Mouse (Mus musculus) brown adipose tissue, adult 24 weeks (tissue): Measurements from ENCODE around the gene Col6a4. TPM values are rescaled to one million over a fixed set of nuclear protein-coding genes. Genes with fewer than 3 reads are reported as not detected.

Experiments
- H3K27ac ChIP-seq: fragments of 200-500 bp; replicated peaks from 2 replicates; pipeline ENCODE4 v1.5.1; 2012; ENCODE audit warnings: low read depth, mild to moderate bottlenecking, low read length
- H3K4me1 ChIP-seq: fragments of 200-500 bp; 2 replicates; pipeline ENCODE4 v1.6.1; 2012; ENCODE audit warnings: low read length, mixed read lengths; ENCODE audit not compliant: control insufficient read depth, insufficient read depth, insufficient read length
- H3K4me3 ChIP-seq: fragments of 200-500 bp; 2 replicates; pipeline ENCODE4 v1.5.1; 2012; ENCODE audit warnings: low read depth, mild to moderate bottlenecking, low read length, moderate library complexity; ENCODE audit not compliant: insufficient read depth
- polyA plus RNA-seq: library from polyadenylated mRNA; stranded (reverse); fragments of >200 nt; gene quantifications from 2 replicates; pipeline ENCODE4 v1.2.4, GENCODE M21; 2012; ENCODE audit not compliant: missing spikeins, insufficient read depth, insufficient read length

Col6a4 gene
- not detected in 2 replicates for polyA plus RNA-seq

GRCm38 (mm10) chr9:106096683-106097082 is at the start of gene Col6a4:
Gene Col6a4 (minus strand): TSS chr9:106096783.
- Histone ChIP-seq H3K4me3 (no peak within 1 kb of the TSS), H3K27ac (no peak within 1 kb of the TSS), H3K4me1 (no peaks in the 10 kb centered on the region)

- Histone ChIP-seq H3K4me3 (no peak overlapping the region), H3K4me1 (no peaks in the 10 kb centered on the region; the same call in 1 of the 2 replicates), H3K27ac (no peak overlapping the region)
Measured at GRCm38 (mm10) chr9:106145582-106145981, 49.0 kb upstream of the Col6a4 start.

- no peaks in the 10 kb centered on the region; the same call in 1 of the 2 replicates for H3K4me1 ChIP-seq
- no peak overlapping the region for H3K4me3 ChIP-seq
- H3K27ac ChIP-seq: no peak overlapping the region
Measured at GRCm38 (mm10) chr9:106144176-106144575, 47.6 kb upstream of the Col6a4 start.

GRCm38 (mm10) chr9:106141955-106142354 is 45.4 kb upstream of the Col6a4 start:
- Histone ChIP-seq H3K4me1 (no peaks in the 10 kb centered on the region), H3K27ac (no peak overlapping the region), H3K4me3 (no peak overlapping the region)

GRCm38 (mm10) chr9:106139763-106140162 is 43.2 kb upstream of the Col6a4 start:
- H3K27ac ChIP-seq: no peak overlapping the region
- H3K4me1 ChIP-seq: no peaks in the 10 kb centered on the region
- H3K4me3 ChIP-seq: no peak overlapping the region

GRCm38 (mm10) chr9:106137671-106138216 is 41.2 kb upstream of the Col6a4 start:
- Histone ChIP-seq H3K27ac (no peak overlapping the region), H3K4me3 (no peak overlapping the region), H3K4me1 (no peaks in the 10 kb centered on the region)

GRCm38 (mm10) chr9:106130250-106130649 is 33.7 kb upstream of the Col6a4 start:
- Histone ChIP-seq H3K4me3 (no peak overlapping the region), H3K4me1 (no peaks in the 10 kb centered on the region), H3K27ac (no peak overlapping the region)

- Histone ChIP-seq H3K27ac (no peak overlapping the region), H3K4me3 (no peak overlapping the region), H3K4me1 (no peaks in the 10 kb centered on the region)
Measured at GRCm38 (mm10) chr9:106129072-106129471, 32.5 kb upstream of the Col6a4 start.

- Histone ChIP-seq H3K27ac (no peak overlapping the region), H3K4me3 (no peak overlapping the region), H3K4me1 (no peaks in the 10 kb centered on the region)
Measured at GRCm38 (mm10) chr9:106126786-106127251, 30.2 kb upstream of the Col6a4 start.

GRCm38 (mm10) chr9:106123599-106123998 is 27.0 kb upstream of the Col6a4 start:
- Histone ChIP-seq H3K27ac (no peak overlapping the region), H3K4me1 (no peaks in the 10 kb centered on the region), H3K4me3 (no peak overlapping the region)

- Histone ChIP-seq H3K27ac (no peak overlapping the region), H3K4me1 (no peaks in the 10 kb centered on the region), H3K4me3 (no peak overlapping the region)
Measured at GRCm38 (mm10) chr9:106119075-106119474, 22.5 kb upstream of the Col6a4 start.

- no peak overlapping the region for H3K27ac ChIP-seq
- H3K4me3 ChIP-seq: no peak overlapping the region
Measured at GRCm38 (mm10) chr9:106115801-106116424, 19.3 kb upstream of the Col6a4 start.

GRCm38 (mm10) chr9:106112770-106113423 is 16.3 kb upstream of the Col6a4 start:
- Histone ChIP-seq H3K4me1 (no peaks in the 10 kb centered on the region), H3K4me3 (no peak overlapping the region), H3K27ac (no peak overlapping the region)

More at GRCm38 (mm10) chr9:106115801-106116424, 19.3 kb upstream of the Col6a4 start:
- H3K4me1 ChIP-seq: no peaks in the 10 kb centered on the region

GRCm38 (mm10) chr9:106106241-106106640 is 9.7 kb upstream of the Col6a4 start:
- H3K4me1 ChIP-seq: no peaks in the 10 kb centered on the region
- no peak overlapping the region for H3K4me3 ChIP-seq
- no peak overlapping the region for H3K27ac ChIP-seq

- H3K27ac ChIP-seq: no peak overlapping the region
- no peaks in the 10 kb centered on the region for H3K4me1 ChIP-seq
- H3K4me3 ChIP-seq: no peak overlapping the region
Measured at GRCm38 (mm10) chr9:106104401-106104800, 7.8 kb upstream of the Col6a4 start.
